Mouse (Mus musculus) thymus, adult 18-20 months (tissue): ENCODE data around the gene Tubgcp2.

Source experiments
- DNase-seq, 2 experiments: peaks; one replicate each; pipeline ENCODE4 v3.0.0; 2022; ENCODE audit warnings: mixed read lengths in 2 of 2

The Tubgcp2 gene

GRCm38 (mm10) chr7:140036281-140037170, at the start of gene Tubgcp2, which contains the start of gene Zfp511:
TSS of gene Tubgcp2 (minus strand) at chr7:140036669.
TSS of gene Zfp511 (plus strand) at chr7:140036391.
- DNase-seq, result peak; percentile 77 to 84

DNA sequence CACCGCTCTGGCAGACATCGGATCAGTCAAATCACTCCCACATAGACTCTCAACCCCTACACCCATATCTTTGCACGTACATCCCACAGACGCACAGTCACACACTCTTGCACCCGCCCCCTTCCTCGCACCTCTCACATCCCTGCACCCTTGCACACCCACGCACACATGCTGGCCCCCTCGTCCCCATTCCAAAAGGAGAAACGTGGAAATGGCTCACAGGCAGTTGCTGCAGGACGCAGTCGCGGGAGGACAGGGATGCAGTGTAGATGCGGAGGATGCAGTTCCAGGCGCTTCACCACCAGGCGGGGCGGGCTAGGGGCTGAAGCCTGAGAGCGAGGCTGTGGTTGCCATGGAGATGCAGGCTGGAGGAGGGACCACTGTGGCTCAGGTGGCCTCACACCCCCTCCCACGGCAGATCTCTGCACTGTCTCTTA, 45.8 kb upstream of the Tubgcp2 start, which contains the start of gene Caly:
TSS of gene Caly (minus strand) at position 307 of the 437 bp plus-strand sequence.
- no peak for DNase-seq

- DNase-seq, result no peak
Observed at GRCm38 (mm10) chr7:140081408-140082241, 45.2 kb upstream of the Tubgcp2 start.

GRCm38 (mm10) chr7:140080503-140081156, 44.2 kb upstream of the Tubgcp2 start:
- DNase-seq, result peak in 1 of 2 experiments; percentile 17

DNA sequence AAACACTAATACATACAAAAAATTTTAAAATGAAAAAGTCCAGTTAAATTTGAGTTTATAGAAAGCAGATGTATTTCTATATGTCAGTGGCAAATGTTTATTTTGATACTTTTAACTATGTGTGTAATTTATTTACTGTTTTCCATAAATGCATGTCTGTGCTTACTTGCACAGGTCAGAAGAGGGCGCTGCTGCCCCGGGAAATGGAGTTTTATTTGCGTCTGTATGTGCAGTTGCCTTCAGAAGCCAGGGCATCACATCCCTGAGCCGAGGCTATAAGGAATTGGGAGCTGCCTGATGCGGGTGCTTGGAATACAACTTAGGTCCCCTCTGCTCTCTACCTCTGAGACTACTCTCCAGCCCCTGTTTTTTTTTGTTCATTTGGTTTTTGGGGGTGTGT, 42.2 kb upstream of the Tubgcp2 start:
- DNase-seq, result no peak

DNA sequence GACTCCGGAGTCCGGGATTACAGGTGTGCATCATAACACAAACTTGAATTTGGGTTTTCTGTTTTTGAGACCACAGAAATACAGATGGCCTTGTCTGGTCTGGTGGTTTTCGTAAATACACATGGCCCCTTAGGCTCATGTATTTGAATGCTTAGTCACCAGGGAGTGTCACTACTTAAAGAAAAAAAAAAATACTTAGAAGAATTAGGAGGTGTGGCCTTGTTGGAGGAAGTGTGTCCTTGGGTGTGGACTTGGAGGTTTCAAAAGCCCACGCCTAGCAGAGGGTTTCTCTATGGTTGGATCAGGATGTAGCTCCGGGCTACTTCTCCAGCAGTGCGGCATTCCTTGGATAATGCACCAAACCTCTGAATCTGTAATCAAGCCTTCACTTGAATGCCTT, 41.2 kb upstream of the Tubgcp2 start:
- no peak for DNase-seq

DNA sequence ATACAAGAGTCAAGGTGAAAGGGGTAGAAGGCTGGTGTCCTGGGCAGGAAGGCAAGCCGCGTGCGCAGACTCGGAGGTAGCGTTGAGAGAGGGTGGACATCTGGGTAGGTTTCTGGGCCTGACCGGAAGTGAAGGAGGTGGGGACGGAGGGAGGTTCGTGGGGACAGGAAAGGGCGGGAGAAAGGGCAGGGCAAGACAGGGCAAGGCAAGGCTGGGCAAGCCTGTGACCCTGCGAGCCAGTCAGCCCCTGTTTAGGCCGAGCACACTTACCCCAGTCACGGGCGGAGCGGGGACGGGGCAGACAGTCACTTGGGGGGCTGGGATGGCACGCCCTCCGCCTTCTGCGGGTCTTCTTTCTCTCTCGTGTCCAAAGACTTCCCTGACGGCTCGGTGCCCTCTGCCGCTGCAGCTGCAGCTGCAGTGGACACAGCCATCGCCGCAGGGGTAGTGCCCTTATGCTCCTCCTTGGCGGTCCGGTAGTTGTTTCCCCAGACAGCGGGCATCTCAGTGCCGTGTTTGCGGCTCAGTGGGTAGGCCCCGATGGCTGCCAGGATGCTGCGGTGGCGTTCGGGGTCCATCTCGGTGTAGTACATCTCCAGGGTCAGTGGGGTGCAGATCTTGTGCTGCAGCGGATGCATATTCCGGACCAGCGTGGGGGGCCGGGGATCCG, 33.7 kb upstream of the Tubgcp2 start:
- DNase-seq, result no peak

DNA sequence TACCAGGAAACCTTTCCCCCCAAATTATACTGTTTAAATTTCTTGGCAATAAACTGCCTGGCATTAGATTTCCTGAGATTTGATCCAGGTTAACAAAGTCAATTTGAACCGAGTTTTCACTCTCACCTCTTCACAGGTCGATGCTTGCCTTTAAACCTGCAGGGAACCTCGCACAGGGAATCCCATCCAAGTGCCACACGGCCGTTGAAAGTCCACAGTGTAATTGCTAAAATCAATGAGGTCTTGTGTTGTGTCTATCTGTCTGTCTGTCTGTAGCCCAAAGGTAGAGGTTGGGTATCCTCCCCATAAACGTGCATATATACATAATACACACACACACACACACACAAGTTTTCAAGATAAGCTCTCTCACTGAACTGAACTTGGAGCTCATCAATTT, 30.9 kb upstream of the Tubgcp2 start:
- DNase-seq, result no peak

GRCm38 (mm10) chr7:140063092-140063491, 26.6 kb upstream of the Tubgcp2 start:
- DNase-seq, result peak in 1 of 2 experiments; percentile 10

DNA sequence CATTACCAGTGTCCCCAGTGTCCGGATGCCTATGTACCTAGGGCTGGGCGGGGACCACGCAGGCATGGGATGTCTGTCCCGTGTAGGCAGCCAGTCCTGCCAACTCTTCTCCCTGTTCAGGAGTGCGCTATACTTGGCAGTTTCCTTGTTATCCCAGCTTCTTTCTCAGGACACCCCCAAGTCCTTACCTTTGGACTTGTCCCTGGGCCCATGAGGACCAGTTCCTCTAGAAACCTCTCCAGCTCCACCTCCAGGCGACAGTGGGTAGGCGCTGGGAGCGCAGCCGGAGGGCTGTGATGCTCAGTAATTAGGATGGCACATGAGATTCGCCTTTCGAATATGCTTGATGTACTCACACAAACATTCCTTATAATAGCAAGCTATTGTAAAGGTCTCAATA, 25.8 kb upstream of the Tubgcp2 start:
- no peak for DNase-seq

DNA sequence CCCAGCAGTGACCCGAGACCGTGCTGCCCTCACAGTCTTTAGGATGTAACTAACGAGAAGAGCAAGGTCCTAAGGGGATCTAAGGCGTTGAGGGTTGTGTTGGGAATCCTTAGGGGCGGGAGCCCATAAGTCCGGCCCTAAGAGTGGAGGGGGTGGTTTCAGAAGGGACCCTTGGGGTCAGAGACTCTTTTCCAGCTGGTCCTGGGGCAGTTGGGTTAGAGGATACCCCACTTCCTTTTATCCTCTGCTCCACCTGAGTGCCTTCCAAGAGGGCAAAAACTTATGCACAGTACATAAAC, 25.3 kb upstream of the Tubgcp2 start:
- DNase-seq, result no peak

DNA sequence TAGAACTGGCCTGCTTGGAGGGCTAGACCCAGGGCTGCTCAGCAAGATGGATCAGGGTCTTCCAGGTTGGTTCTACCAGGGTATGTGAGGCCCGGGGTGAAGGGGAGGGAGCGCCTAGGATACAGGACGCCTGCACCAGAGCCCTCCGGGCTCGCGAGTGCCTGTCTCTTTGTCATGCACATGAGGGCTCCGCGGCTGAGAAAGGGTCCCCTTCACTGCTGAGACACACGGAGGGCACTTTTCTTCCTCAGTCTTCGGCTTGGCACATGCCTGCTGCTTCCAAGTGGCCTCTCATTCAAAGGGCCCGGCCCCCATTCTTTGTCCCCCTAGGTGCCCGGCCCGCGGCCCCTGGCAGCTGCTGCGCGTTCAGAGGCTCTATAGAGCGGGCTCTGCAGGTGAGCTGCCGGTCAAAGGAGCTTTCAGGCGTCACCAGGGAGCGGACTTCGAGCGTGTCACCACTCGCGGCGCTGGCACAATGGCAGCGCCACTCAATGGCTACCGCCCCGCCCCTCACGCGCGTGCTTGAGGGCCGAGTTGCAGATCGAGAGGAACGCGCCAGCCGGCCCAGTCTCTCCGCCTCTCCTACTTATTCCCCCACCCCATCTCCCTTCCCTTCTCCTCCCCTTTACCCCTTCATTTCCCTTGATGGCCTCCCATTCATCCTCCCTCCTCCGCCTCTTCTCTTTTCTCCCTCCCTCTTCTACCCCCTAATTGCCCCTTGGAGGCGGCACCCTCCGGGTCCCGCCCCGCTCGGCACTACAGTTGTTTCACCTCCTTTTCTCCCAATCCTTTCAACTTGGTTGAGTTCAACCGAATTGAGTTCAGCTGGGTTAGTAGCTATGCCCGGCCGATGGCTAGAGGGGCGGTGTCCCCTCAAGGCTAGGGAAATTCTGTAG, 24.7 kb upstream of the Tubgcp2 start:
- no peak for DNase-seq

DNA sequence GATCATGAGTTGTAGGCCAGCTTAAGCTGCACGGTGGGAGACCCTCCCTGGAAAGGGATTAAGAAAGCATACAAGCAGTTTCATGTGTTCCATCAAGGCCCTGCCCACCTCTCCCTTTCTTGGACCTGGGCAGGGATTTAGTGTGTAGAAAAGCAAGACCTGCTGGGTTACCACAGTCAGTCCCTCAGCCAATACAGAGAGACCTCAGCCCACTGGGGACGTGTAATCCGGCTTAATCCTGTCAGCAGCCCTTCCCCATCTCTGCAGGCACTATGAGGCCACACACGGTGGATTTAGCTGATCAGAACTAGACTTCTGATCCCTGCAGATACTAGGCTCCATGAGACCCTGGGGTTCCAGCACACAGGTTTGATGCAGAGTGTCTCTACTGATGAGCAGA, 23.1 kb upstream of the Tubgcp2 start:
- DNase-seq, result no peak

GRCm38 (mm10) chr7:140058528-140058927, 22.1 kb upstream of the Tubgcp2 start:
- no peak for DNase-seq

- no peak for DNase-seq
Observed at GRCm38 (mm10) chr7:140057413-140058407, 21.2 kb upstream of the Tubgcp2 start.

GRCm38 (mm10) chr7:140054124-140054523, 17.7 kb upstream of the Tubgcp2 start:
- no peak for DNase-seq

GRCm38 (mm10) chr7:140049115-140049689, 12.7 kb upstream of the Tubgcp2 start:
- no peak for DNase-seq

GRCm38 (mm10) chr7:140048361-140049114, 12.1 kb upstream of the Tubgcp2 start, which contains the start of gene Msx3:
TSS of gene Msx3 (minus strand) at chr7:140049089.
- no peak for DNase-seq

- no peak for DNase-seq
Observed at GRCm38 (mm10) chr7:140047811-140048311, 11.4 kb upstream of the Tubgcp2 start.
